Mouse (Mus musculus): ENCODE measurements around the gene Lmbrd1. TPM values are rescaled to one million over a fixed set of nuclear protein-coding genes. Genes with fewer than 3 reads are reported as not detected.

Gene Lmbrd1
- 2.0 and 3.4 TPM in 2 replicates for polyA plus RNA-seq (2012; rRNA removed)

DNA sequence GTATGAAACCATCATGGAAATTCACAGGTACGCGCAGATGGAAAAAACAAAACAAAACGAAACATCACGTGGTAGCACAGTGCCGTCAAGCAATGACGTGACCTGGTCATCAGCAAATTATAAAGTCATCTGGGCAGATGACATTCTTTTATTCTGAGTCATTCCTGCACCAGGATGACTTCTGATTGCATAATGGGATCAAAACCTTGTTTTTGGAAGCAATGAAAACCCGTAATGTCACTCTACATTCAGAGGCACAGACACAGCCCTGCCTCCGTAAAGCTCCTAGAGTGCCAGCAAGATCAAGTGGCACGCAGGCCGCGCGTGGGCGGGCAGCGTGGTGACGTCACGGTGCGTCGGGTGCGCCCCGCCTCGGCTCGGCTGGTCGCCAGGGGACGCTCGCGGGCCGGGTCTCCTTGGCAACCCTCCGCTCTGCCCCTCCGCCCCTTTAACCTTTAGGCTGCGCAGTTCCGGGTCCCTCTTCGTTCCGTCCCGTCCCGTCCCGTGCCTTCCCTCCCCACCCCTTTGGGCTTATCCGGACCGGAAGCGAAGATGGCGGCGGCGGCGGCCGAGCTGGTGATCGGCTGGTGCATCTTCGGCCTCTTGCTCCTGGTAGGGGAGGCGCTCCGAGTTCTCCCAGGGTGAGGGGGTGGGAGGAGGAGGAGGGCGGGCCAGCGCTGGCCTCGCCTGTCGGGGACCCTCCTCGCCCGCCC, at the start of gene Lmbrd1:
Lmbrd1 (plus strand) TSS at position 426 of the 713 bp plus-strand sequence.

Other genes starting within 250 kb of the Lmbrd1 start
- gene Col19a1, start 91.2 kb upstream of the Lmbrd1 start, polyA plus RNA-seq (2012; rRNA removed): 0.03 and 0.18 TPM in 2 replicates